Mouse (Mus musculus) thymus, adult 18-20 months (tissue): Measurements from ENCODE around the gene Ttc34.

ENCODE experiments used
- DNase-seq, 2 experiments: peaks; one replicate each; pipeline ENCODE4 v3.0.0; 2022; ENCODE audit warnings: mixed read lengths in 2 of 2

Gene Ttc34

DNA sequence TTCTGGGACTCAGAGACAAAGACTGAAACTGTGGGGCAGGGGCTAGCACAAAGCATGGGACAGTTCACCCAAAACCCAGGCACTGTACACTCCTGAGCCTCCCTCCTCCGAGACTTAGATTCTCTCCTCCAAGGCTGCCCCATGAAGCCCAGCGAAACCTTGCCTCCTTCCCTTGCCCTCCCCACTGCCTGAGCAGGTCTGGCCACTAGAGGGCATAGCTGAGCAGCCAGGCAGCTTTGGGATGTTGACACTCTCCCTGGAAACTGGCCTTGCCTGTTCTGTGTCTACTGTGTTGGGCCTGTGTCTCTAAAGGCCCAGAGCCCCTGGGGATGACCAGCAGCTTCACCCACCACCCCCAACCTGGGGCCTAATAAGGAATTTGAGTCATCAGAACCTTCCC lies at the start of gene Ttc34:
Ttc34 (plus strand) TSS at position 290 of the 400 bp plus-strand sequence.
- DNase-seq: peak in 1 of 2 experiments; percentile 18

DNA sequence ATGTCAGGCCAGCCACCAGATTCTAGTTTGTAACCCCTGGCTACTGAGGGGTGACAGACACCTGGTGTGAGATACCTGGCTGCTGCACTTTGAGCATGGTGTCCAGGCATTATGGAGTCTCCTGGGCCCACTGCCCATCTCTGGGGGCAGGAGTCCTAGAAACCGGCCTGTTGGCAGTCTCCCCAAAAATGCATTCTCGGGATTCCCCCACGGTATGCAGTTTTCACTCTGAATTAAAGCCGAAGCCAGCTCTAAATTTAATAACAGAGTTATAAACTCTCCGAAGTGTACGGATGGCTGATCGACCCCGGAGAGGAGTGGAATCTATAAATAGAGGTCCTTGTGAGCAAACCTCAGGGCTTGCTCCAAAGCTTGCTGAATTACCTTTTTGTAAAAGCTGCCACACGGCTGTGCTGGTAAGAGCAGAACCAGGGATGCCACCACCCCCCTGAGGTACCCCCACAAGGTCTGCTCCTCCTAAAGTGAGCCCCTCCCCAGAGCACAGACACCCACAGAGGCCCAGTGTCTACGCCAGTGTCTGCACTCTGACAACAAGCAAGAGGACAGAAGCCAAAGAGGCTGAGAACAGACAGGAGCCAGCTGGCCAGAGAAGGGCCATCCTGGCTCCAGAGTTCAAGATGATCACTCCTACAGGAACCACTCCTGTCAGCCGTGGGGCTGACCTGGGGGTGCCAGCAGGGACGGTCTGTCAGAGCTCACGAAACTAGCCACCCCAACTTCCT lies 49.1 kb upstream of the Ttc34 start:
- DNase-seq: no peak

DNA sequence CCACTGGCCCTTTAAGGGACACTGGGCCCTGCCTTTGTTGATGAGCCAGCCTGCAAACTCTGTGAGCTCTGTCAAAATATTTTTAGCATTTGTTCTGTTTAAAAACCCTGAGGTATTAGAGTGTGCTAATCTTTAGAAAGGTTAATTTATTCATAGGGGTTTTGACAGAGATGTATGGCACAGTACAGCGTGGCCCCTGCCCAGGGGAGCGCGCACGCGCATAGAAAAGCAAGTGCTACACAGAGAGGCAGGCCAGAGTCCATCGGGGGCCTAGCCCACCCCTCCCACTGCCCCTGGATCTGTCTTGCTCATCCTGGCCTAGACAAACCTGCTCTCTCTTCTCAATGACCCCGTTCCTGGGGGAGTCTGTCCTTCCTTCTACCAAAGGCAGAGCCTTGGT lies 45.4 kb upstream of the Ttc34 start:
- no peak for DNase-seq

DNA sequence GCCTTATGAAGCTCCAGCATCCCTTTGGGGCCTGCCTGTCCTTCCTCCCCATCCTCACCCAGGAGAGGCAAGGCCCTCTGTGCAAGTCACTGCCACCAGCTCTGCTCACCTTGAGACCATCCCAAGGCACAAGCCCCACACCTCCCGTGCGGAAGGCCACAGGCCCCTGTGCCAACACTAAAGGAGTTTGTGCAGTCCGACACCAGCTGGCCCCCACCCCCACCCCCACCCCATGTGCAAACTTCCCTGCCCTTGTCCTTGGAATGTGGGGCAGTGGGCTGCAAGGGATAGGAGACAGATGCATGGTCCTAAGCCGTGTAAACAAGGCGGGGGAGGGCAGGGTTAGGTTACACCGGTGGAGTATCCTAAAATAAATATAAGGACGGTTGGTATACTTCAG lies 43.8 kb upstream of the Ttc34 start:
- no peak for DNase-seq

DNA sequence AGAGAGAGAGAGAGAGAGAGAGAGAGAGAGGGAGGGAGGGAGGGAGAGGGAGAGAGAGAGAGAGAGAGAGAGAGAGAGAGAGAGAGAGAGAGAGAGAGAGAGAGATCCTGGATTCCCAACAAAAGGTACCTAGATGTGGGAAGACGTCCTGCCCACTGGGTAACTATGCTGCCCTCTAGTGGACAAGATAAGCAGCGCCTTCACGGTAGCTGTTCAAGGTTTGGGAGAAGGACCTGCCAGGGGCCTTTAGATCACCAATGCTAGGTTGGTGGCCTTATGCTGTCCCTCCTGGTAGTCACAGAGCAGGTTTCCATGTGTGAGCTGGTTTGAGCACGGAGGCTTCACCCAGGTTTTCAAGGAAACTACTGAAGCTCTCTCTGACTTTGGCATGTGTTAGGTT lies 39.4 kb upstream of the Ttc34 start:
- no peak for DNase-seq

DNA sequence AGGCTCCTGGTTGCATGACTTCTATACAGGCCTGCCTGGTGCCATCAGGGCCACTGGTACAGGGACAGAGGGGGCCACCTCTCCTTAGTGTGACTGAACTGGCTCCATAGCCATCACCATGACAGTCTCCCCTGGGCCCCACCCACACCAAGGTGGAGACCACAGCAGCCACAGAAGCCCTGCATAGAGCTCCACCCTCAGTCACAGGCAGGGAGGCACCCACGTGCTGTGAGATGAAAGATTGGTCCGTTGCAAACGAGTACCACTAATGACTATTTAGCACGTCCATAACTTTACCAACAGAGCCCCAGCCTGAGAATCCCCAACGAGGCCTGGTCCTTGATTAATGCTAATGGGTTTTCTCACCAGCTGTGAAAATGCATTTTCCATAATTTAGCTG lies 36.7 kb upstream of the Ttc34 start:
- no peak for DNase-seq

DNA sequence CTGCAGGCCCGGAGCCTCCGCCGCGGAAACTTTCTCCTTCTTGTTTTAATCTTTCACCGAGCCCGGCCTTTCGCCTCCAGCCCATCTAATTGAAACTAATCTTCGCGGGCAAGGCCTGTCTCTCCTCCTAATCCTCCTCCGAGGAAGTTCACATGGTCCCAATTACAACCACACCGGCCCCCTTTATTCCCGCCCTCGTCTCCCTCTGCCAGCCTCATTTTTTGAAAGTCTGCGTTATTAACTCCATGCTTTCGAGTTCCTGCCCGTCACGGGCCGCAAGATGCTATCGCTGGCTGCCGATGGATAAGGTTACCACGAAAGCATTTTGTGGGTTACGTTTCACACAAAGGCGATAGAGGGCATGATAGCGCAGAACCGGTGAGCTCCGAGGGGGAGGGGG lies 35.0 kb upstream of the Ttc34 start:
- DNase-seq: no peak

DNA sequence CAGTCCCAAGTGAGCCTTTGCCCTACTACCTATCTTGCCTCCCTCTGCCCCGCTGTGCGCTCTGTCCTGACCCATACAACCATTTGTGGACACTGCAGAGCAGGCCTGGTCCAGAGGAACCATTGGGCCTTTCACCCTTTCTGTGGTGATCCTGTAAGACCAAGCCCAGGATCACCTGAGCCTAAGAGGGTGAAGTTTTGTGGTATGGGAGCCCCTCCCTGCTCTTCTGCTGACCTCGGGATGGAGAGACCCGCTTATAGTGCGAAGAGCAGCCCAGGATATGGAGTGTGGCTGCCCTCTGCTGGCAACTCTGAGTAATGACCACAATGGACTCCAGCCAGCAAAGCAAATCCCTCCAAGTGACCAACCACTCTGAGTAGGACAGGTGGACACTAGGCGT lies 11.6 kb upstream of the Ttc34 start:
- DNase-seq: no peak

DNA sequence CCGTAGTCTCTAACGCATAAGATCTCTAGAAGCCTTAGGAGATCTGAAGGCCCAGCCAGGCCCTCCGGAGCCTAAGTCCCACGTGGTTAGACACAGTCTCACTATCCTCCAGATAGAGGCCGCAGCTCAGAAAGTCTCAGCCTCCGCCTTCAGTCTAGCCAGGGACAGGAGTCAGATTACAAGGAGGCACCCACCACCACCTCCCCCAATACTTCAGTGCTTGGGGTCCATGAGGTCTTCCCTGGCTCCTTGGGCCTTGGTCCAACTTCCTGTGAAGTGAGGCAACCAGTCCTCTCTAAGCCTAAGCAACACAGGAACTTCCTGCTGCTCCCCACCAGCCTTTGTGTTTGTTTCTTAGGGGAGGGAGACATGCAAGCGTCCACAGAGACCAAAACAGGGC lies 11.0 kb upstream of the Ttc34 start:
- DNase-seq: no peak

DNA sequence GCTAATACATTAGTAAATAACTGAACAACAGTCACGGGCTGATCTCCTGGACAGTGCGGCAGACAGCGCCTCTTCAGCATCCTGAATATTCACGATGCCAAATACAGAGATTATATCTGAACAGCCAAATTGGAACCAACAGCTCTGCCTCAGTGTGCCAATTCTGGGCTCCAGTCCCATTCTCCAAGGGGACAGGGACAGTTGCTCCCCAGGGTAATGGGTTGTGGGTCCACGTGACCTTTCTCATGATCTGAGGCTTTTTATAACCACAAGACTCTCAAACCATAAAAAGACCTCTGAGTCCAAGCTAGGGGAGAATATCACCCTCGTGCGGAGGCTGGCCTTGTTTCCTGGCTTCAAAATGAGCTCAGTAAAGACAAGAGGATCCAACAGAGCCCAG lies 10.1 kb upstream of the Ttc34 start:
- DNase-seq: no peak

DNA sequence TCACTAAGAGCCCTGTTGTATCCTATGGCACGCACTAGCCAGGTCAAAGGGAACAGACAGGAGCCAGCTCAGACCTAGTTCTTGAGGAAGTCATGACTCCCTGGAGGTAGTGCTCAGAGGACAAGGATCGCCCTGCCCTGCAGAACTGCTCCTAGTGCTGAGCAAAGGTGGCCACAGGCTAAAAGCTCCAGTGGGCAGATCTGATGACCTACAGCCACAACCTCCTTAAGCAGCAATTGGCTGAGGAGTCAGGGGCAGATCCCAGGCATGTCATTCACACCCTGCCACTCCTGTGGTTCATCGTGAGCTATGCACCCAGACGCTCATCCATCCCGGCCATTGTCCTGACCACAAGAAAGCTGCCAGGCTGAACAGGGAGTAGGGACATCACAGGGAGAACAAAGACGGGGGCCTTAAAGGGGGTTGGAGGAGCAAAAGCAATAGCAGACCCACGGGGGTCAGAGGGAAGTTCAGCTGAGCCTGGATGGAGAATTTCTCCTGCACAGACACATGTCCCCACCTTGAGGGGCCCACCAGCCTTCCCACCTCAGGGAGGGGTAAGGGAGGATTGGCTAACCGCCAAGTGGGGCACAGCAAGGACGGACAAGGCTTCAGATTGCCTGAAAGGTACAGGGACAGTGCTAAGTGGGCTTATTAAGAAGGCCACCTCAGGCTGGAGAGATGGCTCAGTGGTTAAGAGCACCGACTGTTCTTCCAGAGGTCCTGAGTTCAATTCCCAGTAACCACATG lies 9.2 kb upstream of the Ttc34 start:
- no peak for DNase-seq

DNA sequence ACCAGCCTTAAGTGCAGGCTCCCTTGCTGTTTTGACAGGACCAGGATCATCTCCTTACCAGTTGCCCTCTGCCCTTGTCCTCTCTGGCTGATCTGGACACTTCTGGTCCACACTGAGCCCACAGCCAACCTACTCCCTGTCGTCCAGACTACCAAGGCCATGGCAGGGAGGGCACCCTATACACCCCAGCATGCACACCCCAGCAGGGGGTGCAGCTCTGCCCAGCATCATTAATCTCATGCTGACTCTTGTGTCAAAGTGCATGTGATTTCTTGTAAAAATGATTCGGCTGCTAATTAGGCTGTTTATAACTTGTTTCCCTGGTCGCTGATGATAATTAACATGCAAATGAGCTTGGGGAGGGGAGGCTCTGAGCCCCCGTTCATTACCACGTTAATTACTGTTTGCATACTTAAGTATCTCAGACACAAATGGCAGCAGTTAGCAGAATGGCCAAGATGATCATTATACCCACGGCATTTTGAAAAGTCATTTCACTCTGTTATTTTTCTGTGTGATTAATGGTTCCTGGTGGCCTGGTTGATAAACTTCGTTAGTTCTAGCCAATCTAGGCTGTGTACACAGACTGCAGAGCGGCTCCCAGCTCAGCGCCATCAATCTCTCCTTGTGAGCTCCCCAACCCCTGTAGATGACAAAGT lies 5.2 kb upstream of the Ttc34 start:
- no peak for DNase-seq

DNA sequence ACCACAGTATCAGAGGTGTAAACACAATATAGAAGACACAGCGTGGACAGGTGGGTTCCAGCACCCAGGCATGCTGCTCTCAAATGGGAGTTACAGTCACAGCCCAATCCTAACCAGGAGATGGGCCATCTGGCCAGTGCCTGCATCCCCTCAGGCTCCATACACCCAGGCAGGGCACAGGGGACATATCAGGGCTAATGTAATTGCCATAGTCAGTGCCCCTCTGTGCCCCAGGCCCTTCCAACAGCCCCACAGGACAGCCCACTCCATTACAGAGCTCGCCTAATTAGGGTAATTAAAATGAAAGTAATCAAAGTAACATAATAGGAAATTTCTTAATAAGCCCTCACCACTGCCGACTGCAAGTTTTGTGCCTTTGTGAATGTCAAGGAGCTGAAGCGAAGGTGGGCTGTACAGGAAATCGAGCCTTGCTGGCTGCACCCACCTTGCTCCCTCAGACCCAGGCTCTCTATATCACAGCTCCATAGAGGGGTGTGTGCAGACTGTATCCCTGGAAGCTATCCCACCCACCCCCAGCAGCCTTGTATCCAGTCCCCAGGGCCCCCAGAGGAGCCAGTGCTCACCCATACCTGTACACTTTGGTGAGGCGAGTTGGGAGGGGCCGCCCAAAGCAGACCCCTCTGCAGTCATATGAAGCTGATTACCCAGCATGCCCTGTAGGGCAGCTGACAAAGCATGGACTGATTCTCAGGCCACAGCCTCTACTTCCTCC lies 910 bp upstream of the Ttc34 start:
- DNase-seq: no peak

DNA sequence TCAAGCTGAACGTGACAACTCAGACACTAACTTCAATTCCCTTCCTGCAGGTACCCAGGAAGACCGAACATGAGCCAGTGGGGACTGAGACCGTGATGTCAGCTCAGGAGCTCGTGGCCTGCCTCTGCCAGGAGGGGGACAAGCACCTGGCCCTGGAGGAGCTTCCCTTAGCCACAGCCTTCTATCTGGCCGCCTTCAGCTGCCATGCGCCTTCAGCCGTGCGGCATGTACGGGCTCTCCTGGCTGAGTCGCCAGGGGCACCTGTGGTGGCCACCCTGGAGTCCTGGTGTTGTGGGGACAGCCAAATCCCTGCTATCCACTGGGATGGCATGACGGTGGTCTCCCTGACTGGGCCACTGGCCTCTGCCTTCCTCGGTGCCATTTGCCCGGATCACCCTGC lies 1.5 kb downstream of the Ttc34 start:
- DNase-seq: no peak

DNA sequence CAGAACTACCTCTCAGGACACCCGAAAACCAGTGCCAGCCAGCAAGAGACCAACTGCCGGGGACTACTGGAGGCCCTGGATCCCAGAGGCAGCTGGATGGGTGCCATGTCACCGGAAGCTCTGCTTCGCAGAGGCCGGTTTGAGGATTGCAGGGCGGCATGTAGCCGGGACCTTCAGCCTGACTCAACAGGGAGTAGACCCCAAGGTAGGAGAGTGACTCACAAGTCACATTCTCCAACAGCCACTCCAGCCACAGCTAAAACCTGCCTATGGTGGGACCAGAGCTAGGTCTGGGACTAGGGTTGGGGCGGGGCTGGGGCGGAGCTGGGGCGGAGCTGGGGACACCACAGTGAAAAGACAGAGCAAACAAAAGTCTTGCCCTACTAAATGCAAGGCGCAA lies 2.1 kb downstream of the Ttc34 start:
- DNase-seq: no peak

DNA sequence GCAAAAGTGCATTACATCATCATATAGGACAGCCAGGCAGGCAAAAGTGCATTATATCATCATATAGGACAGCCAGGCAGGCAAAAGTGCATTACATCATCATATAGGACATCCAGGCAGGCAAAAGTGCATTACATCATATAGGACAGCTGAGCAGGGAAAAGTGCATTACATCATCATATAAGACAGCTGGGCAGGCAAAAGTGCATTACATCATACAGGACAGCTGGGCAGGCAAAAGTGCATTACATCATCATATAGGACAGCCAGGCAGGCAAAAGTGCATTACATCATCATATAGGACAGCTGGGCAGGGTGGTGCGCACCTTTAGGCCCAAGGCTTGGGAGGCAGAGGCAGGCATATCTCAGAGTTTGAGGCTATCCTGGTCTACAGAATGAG lies 15.4 kb downstream of the Ttc34 start:
- no peak for DNase-seq

DNA sequence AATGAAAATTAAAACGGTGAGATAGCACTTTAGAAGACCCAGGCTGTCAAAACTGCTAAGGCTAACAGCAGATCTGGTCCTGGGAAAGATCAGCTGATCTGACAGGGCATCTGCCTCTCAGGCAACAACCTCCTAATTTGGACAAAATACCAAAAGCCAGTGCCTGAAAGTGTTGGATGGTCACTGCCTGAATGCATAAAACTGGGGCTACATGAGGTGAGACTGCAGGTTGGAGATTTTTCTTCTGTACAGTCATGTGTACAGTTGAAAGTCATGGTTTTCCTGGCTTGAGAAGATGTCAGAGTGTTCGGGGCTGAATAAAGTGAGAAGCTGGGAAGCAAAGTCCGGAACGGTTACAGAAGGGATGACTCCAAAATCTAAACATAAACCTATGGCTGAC lies 16.6 kb downstream of the Ttc34 start:
- no peak for DNase-seq

DNA sequence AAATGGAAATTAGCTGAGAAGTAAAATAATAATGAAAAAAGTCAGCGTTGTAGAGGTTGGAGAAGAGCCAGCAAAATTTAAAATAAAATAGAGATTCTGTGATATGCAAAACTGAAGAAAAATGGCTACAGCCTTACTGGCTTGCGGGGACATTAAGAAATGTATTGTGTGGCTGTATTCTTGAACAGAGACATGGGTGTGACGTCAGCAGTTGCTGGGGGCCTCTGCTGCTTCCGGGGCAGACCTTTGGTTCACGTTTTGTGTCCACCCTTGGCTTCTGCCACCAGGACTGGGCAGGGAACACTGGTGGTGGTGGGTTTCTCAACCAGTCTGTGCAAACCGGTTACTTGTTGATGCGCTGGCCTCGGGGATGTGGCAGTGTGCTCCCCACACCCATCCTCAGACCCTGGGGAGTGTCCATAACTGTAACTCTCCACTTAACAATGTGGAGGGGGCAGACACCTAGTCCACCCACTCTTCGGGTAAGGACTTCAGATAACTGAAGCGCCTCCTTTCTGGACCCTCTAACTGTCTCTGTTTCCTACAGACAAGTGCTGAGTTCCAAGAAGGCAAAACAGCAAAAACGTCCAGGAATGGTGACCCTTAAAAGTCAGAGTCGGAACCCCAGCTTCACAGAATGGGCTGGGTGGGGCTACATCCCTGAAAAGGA lies 17.6 kb downstream of the Ttc34 start:
- DNase-seq: no peak

DNA sequence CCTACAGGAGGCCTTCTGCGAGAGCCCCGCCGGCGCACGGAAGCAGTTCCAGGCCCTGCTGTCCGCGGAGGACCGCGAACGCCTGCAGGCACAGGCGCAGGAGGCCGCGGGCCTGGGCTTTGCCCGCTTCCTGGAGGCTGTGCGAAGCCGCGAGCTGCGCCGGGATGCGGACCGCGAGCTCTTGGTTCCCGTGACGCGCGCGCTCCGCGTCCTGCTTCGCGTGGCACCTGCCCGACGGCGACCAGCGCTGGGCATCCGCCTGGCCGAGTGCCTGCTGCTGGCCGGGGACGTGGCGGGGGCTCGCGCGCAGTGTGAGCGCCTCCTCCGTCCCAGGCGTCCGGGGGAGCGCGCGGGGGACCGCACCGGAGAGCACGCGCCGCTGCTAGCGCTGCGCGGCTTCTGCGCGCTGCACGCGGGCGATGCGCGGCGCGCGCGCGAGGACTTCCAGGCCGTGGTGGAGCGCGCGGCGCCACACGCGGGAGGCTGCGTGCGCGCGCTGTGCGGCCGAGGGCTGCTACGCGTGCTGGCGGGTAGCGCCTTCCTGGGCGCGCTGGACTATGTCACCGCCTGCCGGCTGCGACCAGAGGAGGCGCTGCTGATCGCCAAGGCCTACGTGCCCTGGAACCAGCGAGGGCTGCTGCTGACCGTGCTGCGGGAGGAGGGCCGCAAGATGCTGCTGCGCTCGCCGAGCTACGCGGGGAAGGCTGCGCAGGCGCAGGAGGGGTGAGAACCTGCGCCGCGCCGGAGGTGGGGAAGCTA lies 18.6 kb downstream of the Ttc34 start:
- DNase-seq: no peak

DNA sequence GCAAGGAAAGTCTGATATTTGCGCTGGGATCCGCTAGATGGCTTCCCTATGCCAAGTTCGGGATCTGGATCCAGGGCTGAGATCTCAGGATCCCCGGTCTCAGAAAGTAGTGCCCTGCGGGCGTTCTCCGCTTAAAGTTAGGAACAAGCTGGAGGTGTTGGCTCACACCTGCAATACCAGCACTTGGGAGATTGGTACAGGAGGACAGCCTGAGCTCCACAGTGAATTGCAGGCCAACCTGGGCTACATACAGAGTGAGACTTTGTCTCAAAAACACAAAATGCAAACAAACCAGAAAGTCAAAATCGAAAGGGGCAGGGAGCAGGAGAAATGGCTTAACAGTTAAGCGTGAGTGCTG lies 19.2 kb downstream of the Ttc34 start:
- no peak for DNase-seq

DNA sequence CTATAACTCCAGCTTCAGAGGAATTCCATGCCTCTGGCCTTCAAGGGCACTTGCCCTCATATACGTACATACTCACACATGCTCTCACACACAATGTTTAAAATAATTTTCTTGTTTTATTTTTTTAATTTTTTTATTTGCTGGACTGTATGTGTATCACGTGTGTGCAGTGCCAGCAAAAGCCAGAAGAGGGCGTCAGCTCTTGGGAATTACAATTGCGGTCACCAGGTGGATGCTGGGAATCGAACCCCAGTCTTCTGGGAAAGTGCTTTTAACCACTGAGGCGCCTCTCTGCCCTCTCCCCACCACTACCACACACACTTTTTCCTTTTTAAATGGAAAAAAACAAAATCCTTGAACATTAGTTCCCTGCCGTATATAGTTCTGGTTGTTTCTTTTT lies 19.6 kb downstream of the Ttc34 start:
- no peak for DNase-seq
